Mouse (Mus musculus) hindbrain, embryonic 15.5 days (tissue): Measurements from ENCODE around the gene Btg3. TPM values are rescaled to one million over a fixed set of nuclear protein-coding genes. Genes with fewer than 3 reads are reported as not detected.

Source experiments
- ATAC-seq: fragments of 200-750 bp; cut with Nextera tagmentation; 2 replicates; pipeline ENCODE4 v1.8.0; 2017; ENCODE audit warnings: low read depth, moderate number of reproducible peaks, moderate TSS enrichment; ENCODE audit not compliant: low FRiP score
- H3K27ac ChIP-seq: fragments of 300-500 bp; sonication (generic); replicated peaks from 2 replicates; pipeline ENCODE4 v1.5.1; 2015; ENCODE audit warnings: mild to moderate bottlenecking, inconsistent platforms
- H3K27me3 ChIP-seq: fragments of 300-500 bp; sonication (generic); 2 replicates; pipeline ENCODE4 v1.6.1; 2015; ENCODE audit warnings: control low read depth, inconsistent platforms
- H3K36me3 ChIP-seq: fragments of 300-500 bp; sonication (generic); 2 replicates; pipeline ENCODE4 v1.6.1; 2015; ENCODE audit warnings: control low read depth, inconsistent platforms
- H3K4me1 ChIP-seq: fragments of 300-500 bp; sonication (generic); replicated peaks from 2 replicates; pipeline ENCODE4 v1.6.1; 2015; ENCODE audit warnings: control low read depth, inconsistent platforms
- H3K4me2 ChIP-seq: fragments of 300-500 bp; sonication (generic); 2 replicates; pipeline ENCODE4 v1.6.1; 2015; ENCODE audit warnings: moderate library complexity, mild to moderate bottlenecking, inconsistent platforms
- H3K4me3 ChIP-seq: fragments of 300-500 bp; sonication (generic); 2 replicates; pipeline ENCODE4 v1.5.1; 2015; ENCODE audit warnings: mild to moderate bottlenecking, inconsistent platforms
- H3K9ac ChIP-seq: fragments of 300-500 bp; sonication (generic); 2 replicates; pipeline ENCODE4 v1.6.1; 2015; ENCODE audit warnings: inconsistent platforms
- H3K9me3 ChIP-seq: fragments of 300-500 bp; sonication (generic); 2 replicates; pipeline ENCODE4 v1.6.1; 2016; ENCODE audit warnings: control low read depth, inconsistent platforms
- WGBS: fragments of 180-500 bp; shearing (Covaris S2); methylation state at CpG from one replicate; pipeline ENCODE4 v1.1.7; 2015; 5-methylcytosine and 5-hydroxymethylcytosine counted together
- polyA plus RNA-seq: library from polyadenylated mRNA; unstranded; fragments of >200 nt; fragmentation: Nextera tagmentation; extraction: Ambion mirVana; gene quantifications from 2 replicates; pipeline ENCODE4 v1.2.1, GENCODE M21; 2015

Btg3 gene
- polyA plus RNA-seq, 1 experiment from 2014 or later, result 18.3 TPM

DNA sequence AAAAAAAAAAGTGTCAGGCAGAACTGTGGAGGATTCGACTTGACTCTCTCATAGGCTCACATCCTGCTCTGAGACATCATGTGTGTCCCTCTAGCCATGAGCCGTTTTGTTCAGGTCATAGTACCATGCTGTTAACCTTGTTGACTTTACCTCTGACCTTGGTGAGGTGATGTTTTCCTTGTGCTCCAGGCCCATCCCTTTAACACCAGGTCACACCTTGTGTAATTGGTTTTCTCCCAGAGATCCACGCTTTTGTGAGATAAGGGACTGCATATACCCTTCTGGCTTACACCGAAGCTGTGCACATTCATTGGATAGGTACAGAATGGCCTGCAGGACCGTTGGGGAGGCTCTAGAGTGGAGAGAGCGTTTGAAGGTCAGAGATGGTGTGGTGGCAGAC lies 67.7 kb downstream of the Btg3 start:
- Histone ChIP-seq H3K4me3 (no peak overlapping the region), H3K36me3 (no peaks in the 10 kb centered on the region), H3K27me3 (no peaks in the 10 kb centered on the region), H3K9me3 (no peaks in the 10 kb centered on the region), H3K27ac (no peak overlapping the region), H3K4me1 (peaks cover 35% of the 10 kb centered on the region), H3K9ac (no peak overlapping the region), H3K4me2 (no peak overlapping the region)
- 87% methylated on average over 6 of the region's 6 CpGs for WGBS
- ATAC-seq, result no peak

DNA sequence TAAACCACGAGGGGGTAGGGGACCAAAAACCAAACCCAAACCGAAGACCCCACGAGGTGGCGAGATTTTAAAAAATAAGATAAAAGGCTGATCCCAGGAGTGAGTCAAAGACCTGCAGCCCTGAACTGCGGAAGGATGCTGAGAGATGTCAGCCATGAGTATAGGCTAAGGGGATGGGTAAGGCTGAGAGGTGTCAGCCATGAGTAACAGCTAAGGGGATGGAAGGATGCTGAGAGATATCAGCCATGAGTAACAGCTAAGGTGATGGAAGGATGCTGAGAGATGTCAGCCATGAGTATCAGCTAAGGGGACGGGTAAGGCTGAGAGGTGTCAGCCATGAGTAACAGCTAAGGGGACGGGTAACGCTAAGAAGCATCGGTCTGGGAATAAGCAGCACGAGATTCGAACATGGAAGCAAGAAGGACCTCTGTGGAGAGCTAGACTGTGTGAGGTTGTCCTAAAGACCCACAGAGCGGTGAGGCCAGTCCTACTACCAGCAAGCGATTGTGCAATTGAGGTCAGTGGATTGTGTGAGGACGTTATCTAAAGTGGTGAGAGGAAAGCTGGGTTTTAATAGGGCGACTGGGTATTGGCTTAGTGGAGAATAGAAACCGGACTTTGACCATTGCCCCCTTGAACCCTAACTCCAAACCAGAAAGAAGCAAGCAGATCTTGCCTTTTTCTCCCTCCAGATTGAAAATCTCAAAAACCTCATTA lies 69.4 kb downstream of the Btg3 start:
- H3K4me1 ChIP-seq, result peaks cover 35% of the 10 kb centered on the region
- H3K9ac ChIP-seq, result no peak overlapping the region
- no peak overlapping the region for H3K27ac ChIP-seq
- no peaks in the 10 kb centered on the region for H3K36me3 ChIP-seq
- no peaks in the 10 kb centered on the region for H3K9me3 ChIP-seq
- H3K4me3 ChIP-seq, result no peak overlapping the region
- ATAC-seq, result no peak
- no peaks in the 10 kb centered on the region for H3K27me3 ChIP-seq
- WGBS, result 97% methylated on average over 16 of the region's 16 CpGs
- no peak overlapping the region for H3K4me2 ChIP-seq

DNA sequence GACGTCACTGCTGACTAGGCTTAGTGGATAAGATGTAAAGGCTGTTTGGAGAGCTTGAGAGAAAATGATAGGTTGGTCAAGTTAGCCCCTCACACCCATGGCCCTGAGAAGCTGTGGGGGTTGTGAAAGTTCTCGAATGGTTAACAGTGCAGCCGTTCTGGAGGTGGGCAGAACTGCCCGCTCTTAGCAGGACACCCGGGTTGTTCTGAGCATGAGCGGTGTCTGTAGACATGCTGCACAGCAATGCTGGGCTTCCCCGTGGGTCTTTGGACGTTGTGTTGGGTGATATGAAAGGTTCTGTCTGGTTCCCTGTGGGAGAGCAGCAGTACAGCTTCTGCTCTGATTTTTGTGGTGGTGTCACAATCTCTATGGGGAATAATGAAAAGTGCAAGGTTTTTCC lies 70.4 kb downstream of the Btg3 start:
- Histone ChIP-seq H3K4me2 (no peak overlapping the region), H3K27me3 (no peaks in the 10 kb centered on the region), H3K9me3 (no peaks in the 10 kb centered on the region), H3K36me3 (no peaks in the 10 kb centered on the region), H3K27ac (no peak overlapping the region), H3K9ac (no peak overlapping the region), H3K4me1 (peaks cover 34% of the 10 kb centered on the region), H3K4me3 (no peak overlapping the region)
- 86% methylated on average over 8 of the region's 8 CpGs for WGBS
- no peak for ATAC-seq

DNA sequence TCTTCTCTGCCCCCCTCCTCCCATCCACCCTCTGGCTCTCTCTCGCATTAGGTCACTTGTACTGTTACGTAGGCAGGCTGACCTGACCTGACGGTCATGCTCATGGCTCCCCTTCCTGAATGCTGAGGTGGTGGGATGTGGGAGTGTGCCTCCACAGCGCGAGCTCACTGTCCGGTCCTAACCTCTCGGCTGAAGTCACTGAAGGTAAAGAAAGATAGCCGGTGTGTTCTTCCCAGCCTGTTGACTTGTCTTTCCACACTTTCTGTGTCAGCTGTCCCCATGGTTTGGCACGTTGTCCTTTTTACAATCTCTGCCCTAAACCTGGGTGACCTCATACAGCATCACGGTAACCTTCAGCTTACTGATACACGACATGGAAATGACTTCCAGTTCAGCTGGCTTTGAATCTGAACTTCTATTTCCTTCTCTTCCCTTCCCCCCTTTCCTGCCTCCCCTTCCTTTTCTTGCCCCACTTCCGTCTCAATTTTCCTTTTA lies 71.3 kb downstream of the Btg3 start:
- no peak overlapping the region for H3K4me3 ChIP-seq

DNA sequence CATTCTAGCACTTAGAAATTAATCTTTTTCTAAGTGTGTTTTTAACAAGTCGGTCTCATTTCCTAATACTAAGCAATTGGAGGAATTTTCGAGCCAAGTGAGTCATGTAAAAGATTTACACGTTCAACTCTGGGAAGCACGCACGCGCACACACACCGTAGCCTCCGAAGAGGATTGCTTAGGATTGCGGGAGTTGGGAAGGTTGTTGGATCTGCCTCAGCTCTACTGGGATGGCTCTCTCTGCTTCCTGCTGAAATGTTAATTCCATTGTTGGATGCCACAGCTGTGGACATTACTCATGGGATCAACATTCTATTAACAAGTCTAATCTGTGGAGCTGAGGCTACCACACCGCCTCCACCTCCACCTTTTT lies 74.3 kb downstream of the Btg3 start:
- H3K36me3 ChIP-seq, result no peaks in the 10 kb centered on the region
- WGBS, result under 1% methylated on average over 10 of the region's 10 CpGs
- no peaks in the 10 kb centered on the region for H3K27me3 ChIP-seq
- H3K27ac ChIP-seq, result peak overlapping the region; percentile 95
- no peak for ATAC-seq
- no peaks in the 10 kb centered on the region for H3K9me3 ChIP-seq
- H3K9ac ChIP-seq, result peak overlapping the region; percentile 87
- H3K4me3 ChIP-seq, result peak overlapping the region; percentile 84
- peaks cover 41% of the 10 kb centered on the region for H3K4me1 ChIP-seq
- peak overlapping the region; percentile 70 for H3K4me2 ChIP-seq

More for the DNA sequence above, 71.3 kb downstream of the Btg3 start:
- Histone ChIP-seq H3K4me1 (peaks cover 39% of the 10 kb centered on the region), H3K27me3 (no peaks in the 10 kb centered on the region), H3K36me3 (no peaks in the 10 kb centered on the region), H3K27ac (no peak overlapping the region), H3K9ac (no peak overlapping the region), H3K9me3 (no peaks in the 10 kb centered on the region), H3K4me2 (no peak overlapping the region)
- no peak for ATAC-seq
- 87% methylated on average over 12 of the region's 12 CpGs for WGBS

DNA sequence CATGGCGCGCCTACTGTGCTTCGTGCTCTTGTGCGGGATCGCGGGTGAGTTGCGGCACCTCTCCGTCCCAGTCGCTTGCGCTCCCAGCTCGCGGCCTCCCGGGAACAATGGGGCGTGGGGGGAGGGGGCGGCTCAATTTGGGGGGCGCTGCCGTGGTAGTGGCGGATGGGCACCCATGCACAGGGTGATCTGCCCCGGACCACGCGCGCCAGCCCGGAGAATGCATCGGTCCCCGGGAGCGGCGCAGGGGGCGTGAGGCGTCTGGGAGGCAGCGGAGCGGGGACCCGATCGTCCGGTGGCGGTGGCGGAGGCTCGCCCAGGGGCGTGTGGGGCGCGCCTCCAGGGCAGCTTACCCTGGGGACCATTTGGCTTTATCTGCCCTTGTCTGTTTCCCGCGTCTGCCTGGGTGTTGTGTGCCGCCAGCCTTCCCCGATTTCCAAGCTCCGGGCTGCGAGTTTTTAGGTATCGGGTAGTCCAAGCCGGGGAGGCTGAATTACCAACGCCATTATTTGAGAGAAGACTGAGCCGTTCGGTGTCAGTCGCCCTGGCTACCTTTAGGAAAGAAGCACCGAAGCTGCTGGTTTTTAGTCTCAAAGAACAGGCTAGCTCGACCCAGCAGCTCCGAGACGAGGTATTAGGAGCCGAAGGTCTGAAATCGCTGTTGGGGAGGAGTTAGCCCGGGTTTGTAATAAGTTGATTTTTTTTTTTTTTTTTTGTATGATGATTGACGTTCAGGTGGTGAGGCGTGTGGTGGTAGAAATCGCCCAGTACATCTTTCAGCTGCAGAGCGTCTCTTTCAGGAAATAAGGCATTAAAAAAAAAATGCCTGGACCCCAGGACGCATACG lies 74.9 kb downstream of the Btg3 start:
- peak overlapping the region; percentile 70 for H3K4me2 ChIP-seq
- peak overlapping the region; percentile 95 for H3K27ac ChIP-seq
- peak; percentile 74 for ATAC-seq
- no peaks in the 10 kb centered on the region for H3K9me3 ChIP-seq
- peak overlapping the region; percentile 84 for H3K4me3 ChIP-seq
- peaks cover 41% of the 10 kb centered on the region for H3K4me1 ChIP-seq
- under 1% methylated on average over 65 of the region's 65 CpGs for WGBS
- H3K9ac ChIP-seq, result peak overlapping the region; percentile 87
- no peaks in the 10 kb centered on the region for H3K27me3 ChIP-seq
- H3K36me3 ChIP-seq, result no peaks in the 10 kb centered on the region

DNA sequence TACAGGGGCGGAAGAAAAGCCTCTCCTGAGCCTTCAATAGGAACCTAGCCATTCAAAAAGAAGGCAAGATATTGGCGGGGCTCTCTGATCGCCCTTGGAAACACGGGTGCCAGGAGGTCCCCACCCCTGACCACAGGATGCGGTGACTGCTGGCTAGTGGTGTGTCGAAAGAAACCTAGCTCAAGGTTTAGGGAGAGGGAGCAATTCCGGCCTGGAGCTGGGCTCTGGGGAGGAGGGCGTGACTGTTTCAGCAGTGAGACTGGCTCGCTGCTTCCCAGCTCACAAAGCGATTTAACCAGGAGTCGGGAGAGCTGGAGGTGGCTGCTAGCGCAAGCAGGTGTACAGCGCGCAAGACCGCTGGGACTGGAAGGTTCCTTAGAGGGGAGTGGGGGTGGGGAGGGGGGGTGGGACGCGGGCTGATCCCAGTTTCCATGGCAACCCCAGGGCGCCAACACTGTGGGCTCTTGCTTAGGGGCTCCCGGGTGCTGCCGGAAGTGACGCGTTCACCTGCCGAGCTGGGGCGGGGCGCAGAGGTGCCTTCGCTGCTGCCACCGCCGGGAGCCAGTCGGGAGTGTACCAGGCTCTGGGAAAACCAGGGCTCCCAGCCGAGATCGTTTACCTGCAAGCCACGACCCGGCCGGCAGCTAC lies 75.7 kb downstream of the Btg3 start, which contains the start of gene Cxadr:
Cxadr (plus strand) TSS at position 307 of the 648 bp plus-strand sequence.
- H3K4me1 ChIP-seq, result peaks cover 38% of the 10 kb centered on the region
- H3K27me3 ChIP-seq, result no peaks in the 10 kb centered on the region
- peak within 1 kb of the TSS; percentile 70 for H3K4me2 ChIP-seq
- H3K27ac ChIP-seq, result peak within 1 kb of the TSS; percentile 95
- under 1% methylated on average over 31 of the region's 34 CpGs for WGBS
- peak within 1 kb of the TSS; percentile 87 for H3K9ac ChIP-seq
- no peaks in the 10 kb centered on the region for H3K36me3 ChIP-seq
- H3K4me3 ChIP-seq, result peak within 1 kb of the TSS; percentile 84
- no peaks in the 10 kb centered on the region for H3K9me3 ChIP-seq
- ATAC-seq, result peak; percentile 96

DNA sequence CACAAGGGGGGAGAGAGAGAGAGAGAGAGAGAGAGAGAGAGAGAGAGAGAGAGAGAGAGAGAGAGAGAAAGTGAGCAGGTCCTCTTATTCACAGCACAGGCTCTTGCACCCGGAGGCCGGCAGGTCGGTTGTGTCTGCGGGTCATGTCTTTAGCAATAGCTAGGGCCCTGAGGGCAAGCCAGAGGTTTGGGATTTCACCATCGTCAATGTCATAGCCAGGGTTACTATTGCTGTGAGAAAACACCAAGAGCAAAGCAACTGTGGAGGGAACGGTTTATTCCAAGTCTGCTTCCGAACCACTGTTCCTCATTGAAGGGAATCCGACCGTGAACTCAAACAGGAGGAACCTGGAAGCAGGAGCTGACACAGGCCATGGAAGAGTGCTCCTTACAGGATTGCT lies 80.9 kb downstream of the Btg3 start:
- no peak overlapping the region for H3K9ac ChIP-seq

DNA sequence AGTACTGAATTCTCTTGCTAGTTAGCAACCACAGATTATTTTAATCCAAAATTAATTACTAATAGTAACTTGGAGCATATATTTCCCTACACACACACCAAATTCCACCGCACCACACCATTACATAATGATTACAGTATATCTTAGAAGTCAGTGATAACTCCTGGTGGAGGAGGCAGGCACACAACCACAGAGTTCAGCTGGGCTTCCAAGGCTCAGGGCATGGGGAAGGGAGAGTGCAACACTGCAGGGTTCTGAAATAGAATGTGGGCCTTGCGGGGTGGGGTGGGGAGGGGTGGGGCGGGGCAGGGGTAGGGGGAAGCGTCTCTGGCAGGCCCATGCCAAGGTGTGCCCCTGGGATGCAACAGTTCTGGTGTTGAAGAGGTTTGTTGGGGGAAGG lies 81.4 kb downstream of the Btg3 start:
- Histone ChIP-seq H3K9ac (no peak overlapping the region), H3K27ac (no peak overlapping the region), H3K36me3 (no peaks in the 10 kb centered on the region), H3K4me3 (no peak overlapping the region), H3K9me3 (no peaks in the 10 kb centered on the region), H3K27me3 (no peaks in the 10 kb centered on the region), H3K4me2 (no peak overlapping the region), H3K4me1 (0 out of 2 replicates have a peak, but pooled peaks cover 2% of the 10 kb centered on the region)
- no peak for ATAC-seq
- WGBS, result 49% methylated on average over 4 of the region's 4 CpGs

More for the DNA sequence above, 80.9 kb downstream of the Btg3 start:
- Histone ChIP-seq H3K27me3 (no peaks in the 10 kb centered on the region), H3K4me1 (0 out of 2 replicates have a peak, but pooled peaks cover 7% of the 10 kb centered on the region), H3K36me3 (no peaks in the 10 kb centered on the region), H3K4me2 (no peak overlapping the region), H3K9me3 (no peaks in the 10 kb centered on the region), H3K4me3 (no peak overlapping the region), H3K27ac (no peak overlapping the region)
- WGBS, result 73% methylated on average over 9 of the region's 9 CpGs
- no peak for ATAC-seq

DNA sequence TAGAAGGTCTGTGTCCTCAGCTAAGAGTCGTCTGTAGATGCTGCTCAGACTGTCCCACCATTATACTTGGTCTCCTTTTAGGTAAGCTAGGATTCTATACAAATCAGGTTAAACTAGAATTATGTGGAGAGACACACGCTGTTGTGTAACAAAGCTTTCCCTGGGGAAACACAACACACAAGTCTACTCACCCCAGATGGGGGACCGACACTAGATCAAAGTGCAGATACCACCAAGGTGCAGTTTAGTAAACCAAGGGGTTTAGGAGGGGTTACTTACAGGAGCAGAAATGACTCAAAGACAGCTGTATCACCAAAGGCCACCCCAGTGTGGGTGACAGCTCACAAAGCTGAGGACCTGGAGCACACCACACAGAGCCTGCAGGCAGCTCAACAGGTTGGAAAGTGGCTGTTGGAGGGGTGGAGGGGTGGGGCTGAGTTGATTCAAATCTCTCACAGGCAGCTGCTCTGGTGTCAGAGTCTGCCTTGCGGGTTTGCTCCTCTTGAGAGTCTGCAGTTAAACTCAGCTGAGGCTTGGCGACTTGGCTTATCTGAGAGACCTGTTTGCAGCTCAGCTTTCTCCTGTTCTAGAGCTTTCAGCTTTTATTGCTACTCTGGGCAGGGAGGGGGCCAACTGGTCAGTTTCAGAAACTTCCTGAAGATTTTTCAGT lies 82.3 kb downstream of the Btg3 start:
- H3K4me1 ChIP-seq, result no peaks in the 10 kb centered on the region
- H3K9ac ChIP-seq, result no peak overlapping the region
- H3K27ac ChIP-seq, result no peak overlapping the region
- no peaks in the 10 kb centered on the region for H3K27me3 ChIP-seq
- no peaks in the 10 kb centered on the region for H3K9me3 ChIP-seq
- 59% methylated on average over 5 of the region's 5 CpGs for WGBS
- no peak for ATAC-seq
- H3K4me3 ChIP-seq, result no peak overlapping the region
- H3K4me2 ChIP-seq, result no peak overlapping the region
- no peaks in the 10 kb centered on the region for H3K36me3 ChIP-seq

DNA sequence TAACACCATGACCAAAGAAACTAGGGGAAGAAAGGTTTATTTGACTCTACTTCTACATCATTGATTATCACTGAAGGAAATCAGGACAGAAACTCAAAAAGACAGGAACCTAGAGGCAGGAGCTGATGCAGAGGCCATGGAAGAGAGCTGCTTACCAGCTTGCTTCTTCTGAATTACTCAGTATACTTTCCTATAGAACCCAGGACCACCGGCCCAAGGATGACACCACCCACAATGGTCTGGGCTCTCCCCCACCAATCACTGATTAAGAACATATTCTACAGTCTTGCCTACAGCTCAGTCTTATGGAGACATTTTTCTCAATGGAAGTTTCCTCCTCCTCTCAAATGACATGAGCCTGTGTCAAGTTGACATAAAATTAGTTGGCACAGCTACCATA lies 82.9 kb downstream of the Btg3 start:
- H3K36me3 ChIP-seq, result no peaks in the 10 kb centered on the region
- H3K9me3 ChIP-seq, result no peaks in the 10 kb centered on the region
- no peaks in the 10 kb centered on the region for H3K27me3 ChIP-seq
- H3K27ac ChIP-seq, result no peak overlapping the region
- no peak overlapping the region for H3K4me2 ChIP-seq
- no peak overlapping the region for H3K9ac ChIP-seq
- no peak overlapping the region for H3K4me3 ChIP-seq
- no peaks in the 10 kb centered on the region for H3K4me1 ChIP-seq
- WGBS, result 89% methylated on average over 1 of the region's 1 CpGs
- no peak for ATAC-seq
